Mouse (Mus musculus) CH12.LX (cell line): ENCODE measurements around the gene S1pr4. TPM values are rescaled to one million over a fixed set of nuclear protein-coding genes. Genes with fewer than 3 reads are reported as not detected.

Experiments used
- DNase-seq: peaks from one replicate; pipeline ENCODE4 v3.0.0-alpha.2; 2013; ENCODE audit errors: extremely low read depth
- H3K27ac ChIP-seq: 2 replicates; pipeline ENCODE4 v1.5.1; 2012; ENCODE audit warnings: low read depth, mild to moderate bottlenecking, control low read depth, moderate library complexity; ENCODE audit not compliant: insufficient read depth
- H3K27me3 ChIP-seq: replicated peaks from 2 replicates; pipeline ENCODE3; 2012; ENCODE audit warnings: inconsistent platforms
- H3K36me3 ChIP-seq, 2 experiments: replicated peaks in 1 of 2; 2 replicates each; pipeline versions ENCODE3 to v1.6.1; 2012; ENCODE audit warnings: inconsistent platforms in 1 of 2, low read length in 1 of 2, mild to moderate bottlenecking in 1 of 2, mixed read lengths in 1 of 2, moderate library complexity in 1 of 2; ENCODE audit not compliant: control insufficient read depth in 1 of 2, insufficient read depth in 1 of 2
- H3K4me1 ChIP-seq, 2 experiments: 2 replicates each; pipeline ENCODE4 v1.6.1; 2012; ENCODE audit warnings: inconsistent platforms in 1 of 2, moderate library complexity in 1 of 2; ENCODE audit not compliant: insufficient read depth in 2 of 2, control insufficient read depth in 1 of 2
- H3K4me2 ChIP-seq: 2 replicates; pipeline ENCODE4 v1.6.1; 2012; ENCODE audit warnings: low read depth, mild to moderate bottlenecking, control low read depth; ENCODE audit not compliant: poor library complexity, insufficient read depth, severe bottlenecking
- H3K4me3 ChIP-seq, 3 experiments: fragments of 150-350 bp in 1 of 3; sonication (generic) in 1 of 3; replicated peaks in 1 of 3; 2 replicates each; pipeline versions ENCODE3 to v1.5.1; 2011 to 2012; ENCODE audit warnings: low read depth in 2 of 3, low read length in 2 of 3, mild to moderate bottlenecking in 2 of 3, moderate library complexity in 2 of 3, control low read depth in 1 of 3, improper control_type of control experiment in 1 of 3, inconsistent platforms in 1 of 3, mixed read lengths in 1 of 3; ENCODE audit not compliant: poor library complexity in 1 of 3
- H3K79me2 ChIP-seq: replicated peaks from 2 replicates; pipeline ENCODE4 v1.6.1; 2012; ENCODE audit warnings: mild to moderate bottlenecking, moderate library complexity; ENCODE audit not compliant: control insufficient read depth, poor library complexity, insufficient read depth, severe bottlenecking; ENCODE audit errors: extremely low read depth
- H3K9ac ChIP-seq: 2 replicates; pipeline ENCODE4 v1.6.1; 2012; ENCODE audit warnings: low read depth, mild to moderate bottlenecking, control low read depth, moderate library complexity; ENCODE audit not compliant: insufficient read depth
- H3K9me3 ChIP-seq: replicated peaks from 2 replicates; pipeline ENCODE3; 2012; ENCODE audit warnings: low read length, inconsistent platforms, mixed read lengths
- CHD1 ChIP-seq: IDR thresholded peaks from 2 replicates; pipeline ENCODE4 v1.6.1; 2012; ENCODE audit warnings: low read depth, low read length, improper control_type of control experiment, inconsistent platforms
- E2F4 ChIP-seq: IDR thresholded peaks from 2 replicates; pipeline ENCODE4 v1.6.1; 2011; ENCODE audit warnings: low read depth, low read length, improper control_type of control experiment; ENCODE audit not compliant: insufficient replicate concordance
- EP300 ChIP-seq: IDR thresholded peaks from 2 replicates; pipeline ENCODE4 v1.6.1; 2011; ENCODE audit warnings: low read length, improper control_type of control experiment
- ETS1 ChIP-seq: conservative IDR thresholded peaks from 2 replicates; pipeline ENCODE4 v1.6.1; 2012; ENCODE audit warnings: low read depth, mild to moderate bottlenecking, inconsistent platforms, low read length, improper control_type of control experiment, moderate library complexity
- HCFC1 ChIP-seq: IDR thresholded peaks from 2 replicates; pipeline ENCODE4 v1.6.1; 2012; ENCODE audit warnings: low read depth, mild to moderate bottlenecking, inconsistent platforms, low read length, improper control_type of control experiment
- IRF4 ChIP-seq: IDR thresholded peaks from 2 replicates; pipeline ENCODE4 v1.6.1; 2014; ENCODE audit warnings: low read depth, mild to moderate bottlenecking, inconsistent platforms, low read length, improper control_type of control experiment
- KAT2A ChIP-seq: IDR thresholded peaks from 2 replicates; pipeline ENCODE4 v1.6.1; 2012; ENCODE audit warnings: low read length, improper control_type of control experiment, inconsistent platforms; ENCODE audit not compliant: insufficient replicate concordance
- MAZ ChIP-seq: IDR thresholded peaks from 2 replicates; pipeline ENCODE4 v1.6.1; 2012; ENCODE audit warnings: low read depth, mild to moderate bottlenecking, inconsistent platforms, low read length, improper control_type of control experiment, moderate library complexity
- MXI1 ChIP-seq: IDR thresholded peaks from 2 replicates; pipeline ENCODE4 v1.6.1; 2011; ENCODE audit warnings: mild to moderate bottlenecking, low read depth, low read length, improper control_type of control experiment
- RCOR1 ChIP-seq: conservative IDR thresholded peaks from 2 replicates; pipeline ENCODE4 v1.6.1; 2012; ENCODE audit warnings: low read depth, mild to moderate bottlenecking, inconsistent platforms, low read length, improper control_type of control experiment
- SIN3A ChIP-seq: IDR thresholded peaks from 2 replicates; pipeline ENCODE4 v1.6.1; 2012; ENCODE audit warnings: low read length, improper control_type of control experiment, inconsistent platforms
- TBP ChIP-seq: conservative IDR thresholded peaks from 2 replicates; pipeline ENCODE4 v1.6.1; 2011; ENCODE audit warnings: low read depth, low read length, improper control_type of control experiment
- TCF12 ChIP-seq: IDR thresholded peaks from 2 replicates; pipeline ENCODE4 v1.6.1; 2014; ENCODE audit warnings: low read depth, mild to moderate bottlenecking, inconsistent platforms, low read length, improper control_type of control experiment
- UBTF ChIP-seq: IDR thresholded peaks from 2 replicates; pipeline ENCODE4 v1.6.1; 2012; ENCODE audit warnings: low read depth, mild to moderate bottlenecking, inconsistent platforms, low read length, improper control_type of control experiment, moderate library complexity
- USF2 ChIP-seq: conservative IDR thresholded peaks from 2 replicates; pipeline ENCODE4 v1.6.1; 2011; ENCODE audit warnings: low read depth, low read length, improper control_type of control experiment
- ZC3H11A ChIP-seq: IDR thresholded peaks from 2 replicates; pipeline ENCODE4 v1.6.1; 2012; ENCODE audit warnings: low read depth, mild to moderate bottlenecking, inconsistent platforms, low read length, improper control_type of control experiment
- ZKSCAN1 ChIP-seq: IDR thresholded peaks from 2 replicates; pipeline ENCODE4 v1.6.1; 2012; ENCODE audit warnings: low read depth, inconsistent platforms, low read length, improper control_type of control experiment, borderline replicate concordance
- dilution Hi-C: fragments of 300-500 bp; cut with MboI; formaldehyde crosslinking; loops from 2 replicates; pipeline ENCODE4 v1.14.3; 2020; ENCODE audit warnings: low sequenced_read_pairs; ENCODE audit not compliant: extremely low pct_unique_long_range_greater_than_20kb, extremely low pct_ligation_motif_present
- in situ Hi-C: fragments of 300-500 bp; cut with MboI; formaldehyde crosslinking; loops from 3 replicates; pipeline ENCODE4 v1.14.3; 2019; ENCODE audit warnings: low sequenced_read_pairs, low pct_ligation_motif_present, low pct_unique_long_range_greater_than_20kb, mixed read lengths
- polyA plus RNA-seq: library from polyadenylated mRNA; unstranded; fragments of >175 nt; gene quantifications from 2 replicates; pipeline ENCODE4 v1.2.1, GENCODE M21; 2012; ENCODE audit warnings: low read depth; ENCODE audit not compliant: insufficient read length
- total RNA-seq, 2 experiments: library from RNA; depleted of rRNA; stranded (reverse); fragments of 300-350 nt in 1 of 2; fragments of >200 nt in 1 of 2; gene quantifications; 2 replicates each; pipeline ENCODE4 v1.2.3; 2012 to 2014

Gene S1pr4
- total and polyA plus RNA-seq, 3 experiments: 0.19 to 0.30 TPM; not detected in 1

DNA sequence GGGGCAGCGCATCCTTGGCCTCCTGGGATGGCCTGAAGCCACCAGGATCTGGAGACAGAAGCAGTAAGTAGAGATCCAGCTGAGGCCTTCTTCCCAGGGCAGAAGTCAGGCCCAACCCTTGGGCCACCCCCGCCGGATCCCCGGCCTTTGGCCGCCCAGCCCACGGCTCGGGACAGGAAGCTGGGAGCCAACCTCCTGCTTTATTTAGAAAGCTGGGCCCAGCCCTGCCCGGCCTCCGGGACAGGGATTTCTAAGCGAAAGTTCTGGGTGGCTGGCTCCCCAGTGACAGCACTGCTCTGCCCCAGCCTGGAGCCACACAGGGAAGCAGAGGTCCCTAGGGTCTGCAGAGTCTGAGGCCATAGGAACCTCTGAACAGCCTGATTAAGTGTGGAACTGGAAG is 41.9 kb upstream of the S1pr4 start:
- no peak overlapping the region for H3K4me3 ChIP-seq
- TF ChIP-seq MXI1 (no peak), TBP (no peak), USF2 (no peak), IRF4 (no peak), ZC3H11A (no peak), TCF12 (no peak), ZKSCAN1 (no peak), EP300 (no peak), ETS1 (no peak), CHD1 (no peak), MAZ (no peak), KAT2A (no peak), SIN3A (no peak), HCFC1 (no peak)
- TF ChIP-seq, all 38 proteins: peak for 0
- Histone ChIP-seq H3K4me2 (no peak overlapping the region), H3K4me1 (peaks cover 12 to 72% of the 10 kb centered on the region in 2 experiments; a peak in 3 of 4 replicates), H3K9ac (no peak overlapping the region), H3K27ac (no peak overlapping the region), H3K79me2 (peaks cover 12% of the 10 kb centered on the region), H3K36me3 (peaks cover 5 to 62% of the 10 kb centered on the region in 2 experiments), H3K9me3 (no peaks in the 10 kb centered on the region), H3K27me3 (no peaks in the 10 kb centered on the region)
- no peak for DNase-seq
- dilution Hi-C loops: no loop called here
- in situ Hi-C loops: no loop called here

- Histone ChIP-seq H3K27ac (no peak overlapping the region), H3K9me3 (no peaks in the 10 kb centered on the region), H3K27me3 (no peaks in the 10 kb centered on the region), H3K9ac (no peak overlapping the region), H3K4me2 (no peak overlapping the region), H3K4me1 (peaks cover 12 to 72% of the 10 kb centered on the region in 2 experiments; a peak in 3 of 4 replicates), H3K79me2 (peaks cover 12% of the 10 kb centered on the region), H3K36me3 (peaks cover 5 to 63% of the 10 kb centered on the region in 2 experiments), H3K4me3 (no peak overlapping the region)
- dilution Hi-C loops: no loop called here
- in situ Hi-C loops: no loop called here
- no peak for DNase-seq
- TF ChIP-seq RCOR1 (no peak), ETS1 (no peak), UBTF (no peak), E2F4 (no peak), MAZ (no peak)
Measured at GRCm38 (mm10) chr10:81541363-81541762, 41.4 kb upstream of the S1pr4 start.
